In genomic region chr1:192598380-192598779, GRCm38 (mm10) we compare ENCODE assay signal across 8 mouse cellular contexts.
A peak's percentile ranks its signal among the peaks of the same experiment; 100 is the strongest.
DNase-seq lines count a peak whose midpoint lies in the region; ATAC-seq and TF ChIP-seq lines count a peak whose summit lies in the region.

No protein-coding gene starts in this region.

- ATAC-seq in embryonic facial prominence, embryonic 15.5 days (ENCODE audit: insufficient number of reproducible peaks, low FRiP score, low TSS enrichment, low read depth), result peak; percentile 39; the same call in 1 of the 2 replicates
- ATAC-seq in kidney, postnatal 0 days (replicated peaks; ENCODE audit: low FRiP score, low read depth), result peak; percentile 65; the same call in 1 of the 2 replicates
- no peak for ATAC-seq in liver, embryonic 11.5 days (replicated peaks; ENCODE audit: low FRiP score)
- peak; percentile 91 for ATAC-seq in neural tube, embryonic 14.5 days (ENCODE audit: low read depth)

- H3K27ac ChIP-seq in bone marrow macrophage, adult 2 months (ENCODE audit: insufficient read depth, low read depth, low read length), result no peak overlapping the region
- no peak overlapping the region for H3K27ac ChIP-seq in embryonic facial prominence, embryonic 15.5 days (replicated peaks)
- H3K27ac ChIP-seq in heart, embryonic 10.5 days, result no peak overlapping the region
- H3K27ac ChIP-seq in kidney, postnatal 0 days, result no peak overlapping the region
- H3K27ac ChIP-seq in liver, embryonic 11.5 days (ENCODE audit: low read depth, low read length), result no peak overlapping the region
- no peak overlapping the region for H3K27ac ChIP-seq in neural tube, embryonic 14.5 days (ENCODE audit: low read depth, low read length)

- H3K4me3 ChIP-seq in bone marrow macrophage, adult 2 months (ENCODE audit: insufficient read depth, low read length), result no peak overlapping the region
- H3K4me3 ChIP-seq in embryonic facial prominence, embryonic 15.5 days (replicated peaks), result no peak overlapping the region
- H3K4me3 ChIP-seq in heart, embryonic 10.5 days, result no peak overlapping the region
- H3K4me3 ChIP-seq in kidney, postnatal 0 days (replicated peaks; ENCODE audit: low read depth, low read length), result no peak overlapping the region
- H3K4me3 ChIP-seq in liver, embryonic 11.5 days (ENCODE audit: low read depth, low read length), result no peak overlapping the region
- no peak overlapping the region for H3K4me3 ChIP-seq in neural tube, embryonic 14.5 days (ENCODE audit: low read depth, low read length)

- no peaks in the 10 kb centered on the region for H3K4me1 ChIP-seq in bone marrow macrophage, adult 2 months (ENCODE audit: control insufficient read depth, insufficient read depth, low read length)
- no peaks in the 10 kb centered on the region for H3K4me1 ChIP-seq in embryonic facial prominence, embryonic 15.5 days
- peaks cover under 1% of the 10 kb centered on the region for H3K4me1 ChIP-seq in heart, embryonic 10.5 days
- no peaks in the 10 kb centered on the region for H3K4me1 ChIP-seq in kidney, postnatal 0 days (replicated peaks; ENCODE audit: insufficient read depth, low read length)
- no peaks in the 10 kb centered on the region for H3K4me1 ChIP-seq in liver, embryonic 11.5 days (replicated peaks; ENCODE audit: control insufficient read depth, insufficient read depth, low read length)
- no peaks in the 10 kb centered on the region for H3K4me1 ChIP-seq in neural tube, embryonic 14.5 days (ENCODE audit: control insufficient read depth, insufficient read depth, low read length)

- WGBS in embryonic facial prominence, embryonic 15.5 days, result 42% methylated on average over 2 of the region's 2 CpGs
- 44% methylated on average over 2 of the region's 2 CpGs for WGBS in heart, embryonic 10.5 days
- 42% methylated on average over 2 of the region's 2 CpGs for WGBS in kidney, postnatal 0 days
- 40% methylated on average over 2 of the region's 2 CpGs for WGBS in liver, embryonic 11.5 days
- 44% methylated on average over 2 of the region's 2 CpGs for WGBS in neural tube, embryonic 14.5 days

- TF ChIP-seq POLR2A in bone marrow macrophage, adult 2 months (IDR thresholded peaks at IDR 0.05; ENCODE audit: borderline replicate concordance, low read depth, low read length), result no peak

- H3K4me2 ChIP-seq in embryonic facial prominence, embryonic 15.5 days (replicated peaks), result no peak overlapping the region
- H3K4me2 ChIP-seq in kidney, postnatal 0 days (ENCODE audit: low read length), result no peak overlapping the region
- H3K4me2 ChIP-seq in liver, embryonic 11.5 days, result no peak overlapping the region
- no peak overlapping the region for H3K4me2 ChIP-seq in neural tube, embryonic 14.5 days (ENCODE audit: low read depth, low read length)

- H3K27me3 ChIP-seq in embryonic facial prominence, embryonic 15.5 days, result no peaks in the 10 kb centered on the region
- no peaks in the 10 kb centered on the region; the same call in 1 of the 2 replicates for H3K27me3 ChIP-seq in heart, embryonic 10.5 days (ENCODE audit: insufficient read depth, poor library complexity, severe bottlenecking)
- H3K27me3 ChIP-seq in kidney, postnatal 0 days (ENCODE audit: insufficient read depth, low read length), result no peaks in the 10 kb centered on the region
- no peaks in the 10 kb centered on the region for H3K27me3 ChIP-seq in liver, embryonic 11.5 days (replicated peaks; ENCODE audit: control insufficient read depth, insufficient read depth, low read length)
- H3K27me3 ChIP-seq in neural tube, embryonic 14.5 days (ENCODE audit: control insufficient read depth, insufficient read depth, low read length), result no peaks in the 10 kb centered on the region

- no peaks in the 10 kb centered on the region for H3K9me3 ChIP-seq in embryonic facial prominence, embryonic 15.5 days (replicated peaks)
- H3K9me3 ChIP-seq in heart, embryonic 10.5 days, result no peaks in the 10 kb centered on the region
- no peaks in the 10 kb centered on the region for H3K9me3 ChIP-seq in kidney, postnatal 0 days (replicated peaks; ENCODE audit: low read length)
- no peaks in the 10 kb centered on the region for H3K9me3 ChIP-seq in liver, embryonic 11.5 days (ENCODE audit: control insufficient read depth, low read length)
- H3K9me3 ChIP-seq in neural tube, embryonic 14.5 days (ENCODE audit: control insufficient read depth, low read length), result no peaks in the 10 kb centered on the region

- DNase-seq in A20 (ENCODE audit: low read depth, low spot score), result peak; percentile 74
- DNase-seq in heart, embryonic 10.5 days (ENCODE audit: low spot score), result peak; percentile 84
- peak; percentile 84 for DNase-seq in kidney, postnatal 0 days (ENCODE audit: low spot score)
- DNase-seq in liver, embryonic 11.5 days (ENCODE audit: low spot score), result peak; percentile 61
- DNase-seq in telencephalon, adult 2 months (ENCODE audit: low read depth, low spot score), result peak; percentile 75

- H3K36me3 ChIP-seq in embryonic facial prominence, embryonic 15.5 days, result no peaks in the 10 kb centered on the region
- H3K36me3 ChIP-seq in heart, embryonic 10.5 days, result no peaks in the 10 kb centered on the region
- H3K36me3 ChIP-seq in kidney, postnatal 0 days (ENCODE audit: insufficient read depth, low read length), result no peaks in the 10 kb centered on the region
- H3K36me3 ChIP-seq in liver, embryonic 11.5 days (ENCODE audit: control insufficient read depth, insufficient read depth, low read length), result no peaks in the 10 kb centered on the region
- H3K36me3 ChIP-seq in neural tube, embryonic 14.5 days (ENCODE audit: control insufficient read depth, insufficient read depth, low read length), result no peaks in the 10 kb centered on the region

- TF ChIP-seq CTCF in bone marrow macrophage, adult 2 months (IDR thresholded peaks at IDR 0.05; ENCODE audit: low read depth, low read length), result peak; percentile 51; the same call in 1 of the 2 replicates
- peak; percentile 83 for TF ChIP-seq CTCF in kidney, postnatal 0 days (IDR thresholded peaks at IDR 0.05; ENCODE audit: low read depth)

- H3K9ac ChIP-seq in embryonic facial prominence, embryonic 15.5 days, result no peak overlapping the region
- H3K9ac ChIP-seq in kidney, postnatal 0 days (ENCODE audit: low read depth, low read length), result no peak overlapping the region
- no peak overlapping the region for H3K9ac ChIP-seq in liver, embryonic 11.5 days (ENCODE audit: low read depth, low read length)
- no peak overlapping the region for H3K9ac ChIP-seq in neural tube, embryonic 14.5 days (replicated peaks; ENCODE audit: low read depth, low read length)
